Mouse (Mus musculus) small intestine, adult 2 months (tissue): ENCODE data around the gene Mcm8.

Source experiments
- CTCF ChIP-seq: fragments of 200-500 bp; IDR thresholded peaks from 2 replicates; pipeline ENCODE4 v1.5.1; 2012; ENCODE audit warnings: low read depth, mild to moderate bottlenecking, control low read depth, inconsistent platforms, low read length, moderate library complexity, mixed read lengths; ENCODE audit not compliant: insufficient replicate concordance, insufficient read length; ENCODE audit errors: extremely low read depth
- POLR2A ChIP-seq: fragments of 200-500 bp; IDR thresholded peaks from 2 replicates; pipeline ENCODE4 v1.6.1; 2012; ENCODE audit warnings: low read depth, mild to moderate bottlenecking, control low read depth, inconsistent platforms, low read length, moderate library complexity

- TF ChIP-seq CTCF: no peak
- TF ChIP-seq POLR2A: no peak
These were observed 37.1 kb downstream of the Mcm8 start for GRCm38 (mm10) chr2:132853051-132853450.
